ENCODE assay signal across 15 mouse cellular contexts in genomic region chr3:122376841-122377464, GRCm38 (mm10).
DNase-seq lines count a peak whose midpoint lies in the region; ATAC-seq and TF ChIP-seq lines count a peak whose summit lies in the region.
"Had no signal": no experiment of that assay in that cellular context is flagged by ENCODE, and none has a peak within 500 bp of the region (broad histone marks: within the 10 kb centered on the region; RNA-seq: fewer than 3 reads in every experiment).

No protein-coding gene starts in this region.

- H3K4me3 ChIP-seq in midbrain, embryonic 11.5 days (ENCODE audit: low read depth, low read length) = no peak overlapping the region
- H3K4me3 ChIP-seq in midbrain, postnatal 0 days (ENCODE audit: low read depth, low read length) = no peak overlapping the region
- H3K4me3 ChIP-seq in embryonic facial prominence, embryonic 12.5 days = no peak overlapping the region
- H3K4me3 ChIP-seq in midbrain, embryonic 16.5 days (ENCODE audit: low read depth, low read length) = no peak overlapping the region
- H3K4me3 ChIP-seq: gastrocnemius, adult 2 months; hindbrain, embryonic 13.5 days; kidney, embryonic 15.5 days; liver, embryonic 12.5 days had no signal

- no peaks in the 10 kb centered on the region for H3K27me3 ChIP-seq in midbrain, embryonic 11.5 days (ENCODE audit: control insufficient read depth, insufficient read depth, low read length)
- H3K27me3 ChIP-seq in midbrain, postnatal 0 days (ENCODE audit: insufficient read depth, low read length) = no peaks in the 10 kb centered on the region
- no peaks in the 10 kb centered on the region for H3K27me3 ChIP-seq in embryonic facial prominence, embryonic 12.5 days
- H3K27me3 ChIP-seq in midbrain, embryonic 16.5 days (ENCODE audit: control insufficient read depth, insufficient read depth, low read depth, low read length) = no peaks in the 10 kb centered on the region
- H3K27me3 ChIP-seq: hindbrain, embryonic 13.5 days; kidney, embryonic 15.5 days had no signal

- H3K36me3 ChIP-seq in midbrain, embryonic 11.5 days (ENCODE audit: control insufficient read depth, insufficient read depth, low read length) = no peaks in the 10 kb centered on the region
- H3K36me3 ChIP-seq in midbrain, postnatal 0 days (ENCODE audit: insufficient read depth, low read length) = no peaks in the 10 kb centered on the region
- no peaks in the 10 kb centered on the region for H3K36me3 ChIP-seq in embryonic facial prominence, embryonic 12.5 days
- H3K36me3 ChIP-seq in midbrain, embryonic 16.5 days (ENCODE audit: control insufficient read depth, insufficient read depth, low read length) = no peaks in the 10 kb centered on the region
- H3K36me3 ChIP-seq: hindbrain, embryonic 13.5 days; kidney, embryonic 15.5 days; liver, embryonic 12.5 days had no signal

- H3K4me2 ChIP-seq in midbrain, embryonic 11.5 days = no peak overlapping the region
- H3K4me2 ChIP-seq in midbrain, postnatal 0 days (ENCODE audit: low read depth, low read length, poor library complexity, severe bottlenecking) = no peak overlapping the region
- H3K4me2 ChIP-seq in embryonic facial prominence, embryonic 12.5 days (replicated peaks) = no peak overlapping the region
- H3K4me2 ChIP-seq in midbrain, embryonic 16.5 days (ENCODE audit: low read length) = no peak overlapping the region
- H3K4me2 ChIP-seq: hindbrain, embryonic 13.5 days; kidney, embryonic 15.5 days; liver, embryonic 12.5 days had no signal

- H3K9ac ChIP-seq in midbrain, embryonic 11.5 days (ENCODE audit: low read length) = peak overlapping the region; percentile 14; the same call in 1 of the 2 replicates
- no peak overlapping the region for H3K9ac ChIP-seq in midbrain, postnatal 0 days (replicated peaks; ENCODE audit: low read length, poor library complexity, severe bottlenecking)
- no peak overlapping the region; the same call in 1 of the 2 replicates for H3K9ac ChIP-seq in embryonic facial prominence, embryonic 12.5 days
- no peak overlapping the region for H3K9ac ChIP-seq in midbrain, embryonic 16.5 days (ENCODE audit: low read depth, low read length)
- H3K9ac ChIP-seq: hindbrain, embryonic 13.5 days; kidney, embryonic 15.5 days; liver, embryonic 12.5 days had no signal

- 28% methylated on average over 8 of the region's 8 CpGs for WGBS in midbrain, embryonic 11.5 days
- WGBS in midbrain, postnatal 0 days = 36% methylated on average over 8 of the region's 8 CpGs
- WGBS in embryonic facial prominence, embryonic 12.5 days = 35% methylated on average over 8 of the region's 8 CpGs
- WGBS in midbrain, embryonic 16.5 days = 28% methylated on average over 8 of the region's 8 CpGs

- peak; percentile 43 for ATAC-seq in midbrain, embryonic 11.5 days (ENCODE audit: low FRiP score)
- no peak for ATAC-seq in midbrain, postnatal 0 days (ENCODE audit: low FRiP score)
- ATAC-seq in embryonic facial prominence, embryonic 12.5 days (ENCODE audit: insufficient number of reproducible peaks, insufficient read depth, low FRiP score, low TSS enrichment) = no peak
- ATAC-seq in midbrain, embryonic 16.5 days = 0 out of 2 replicates have a peak, but pooled peaks have one; percentile 62
- ATAC-seq: CD4-positive, CD25-positive, alpha-beta regulatory T cell, adult 4 months; liver, embryonic 12.5 days had no signal

- DNase-seq in heart, adult 11 months = peak; percentile 87
- no peak for DNase-seq in heart, adult 8-10 months (ENCODE audit: low spot score)
- peak; percentile 89 for DNase-seq in midbrain, embryonic 11.5 days (ENCODE audit: low spot score, missing footprints)
- no peak for DNase-seq in midbrain, postnatal 0 days (ENCODE audit: low spot score)
- DNase-seq in liver = no peak
- DNase-seq in left cerebral cortex, adult 8-10 months (ENCODE audit: low spot score in 2 of 2) = no peak
- DNase-seq: cerebellum, adult 9-10 months; gastrocnemius, adult 2 months; thymus, adult 2 months had no signal

- TF ChIP-seq CTCF in midbrain, postnatal 0 days (IDR thresholded peaks at IDR 0.05) = no peak

- no peaks in the 10 kb centered on the region for H3K9me3 ChIP-seq in midbrain, embryonic 11.5 days (ENCODE audit: control insufficient read depth, low read length)
- no peaks in the 10 kb centered on the region for H3K9me3 ChIP-seq in midbrain, postnatal 0 days (ENCODE audit: low read length)
- H3K9me3 ChIP-seq in embryonic facial prominence, embryonic 12.5 days = no peaks in the 10 kb centered on the region
- no peaks in the 10 kb centered on the region for H3K9me3 ChIP-seq in midbrain, embryonic 16.5 days (replicated peaks; ENCODE audit: control insufficient read depth, low read length, poor library complexity, severe bottlenecking)
- H3K9me3 ChIP-seq: hindbrain, embryonic 13.5 days; kidney, embryonic 15.5 days; liver, embryonic 12.5 days had no signal

- peak overlapping the region; percentile 50 for H3K27ac ChIP-seq in midbrain, embryonic 11.5 days (ENCODE audit: low read depth, low read length)
- H3K27ac ChIP-seq in midbrain, postnatal 0 days (ENCODE audit: low read depth, low read length) = no peak overlapping the region
- H3K27ac ChIP-seq in embryonic facial prominence, embryonic 12.5 days = peak overlapping the region; percentile 41
- H3K27ac ChIP-seq in midbrain, embryonic 16.5 days (ENCODE audit: low read length) = no peak overlapping the region
- H3K27ac ChIP-seq: gastrocnemius, adult 2 months; hindbrain, embryonic 13.5 days; kidney, embryonic 15.5 days; liver, embryonic 12.5 days had no signal

- H3K4me1 ChIP-seq in midbrain, embryonic 11.5 days (ENCODE audit: control insufficient read depth, insufficient read depth, low read length) = peaks cover 20% of the 10 kb centered on the region
- 0 out of 2 replicates have a peak, but pooled peaks cover 5% of the 10 kb centered on the region for H3K4me1 ChIP-seq in midbrain, postnatal 0 days (ENCODE audit: insufficient read depth, low read length)
- peaks cover 22% of the 10 kb centered on the region for H3K4me1 ChIP-seq in embryonic facial prominence, embryonic 12.5 days
- H3K4me1 ChIP-seq in midbrain, embryonic 16.5 days (ENCODE audit: control insufficient read depth, insufficient read depth, low read length) = peaks cover 7% of the 10 kb centered on the region
- H3K4me1 ChIP-seq: liver, embryonic 12.5 days had no signal

Comparison
In these comparisons a context has a peak if more than half of its experiments do, and no peak if none do; other contexts are left out.
1. DNase-seq: peak in heart, adult 11 months (single experiment) and midbrain, embryonic 11.5 days (single experiment); none in heart, adult 8-10 months (single experiment), midbrain, postnatal 0 days (single experiment), liver (single experiment) and left cerebral cortex, adult 8-10 months (0 of 2).
2. ATAC-seq: peak in midbrain, embryonic 11.5 days (single experiment) and midbrain, embryonic 16.5 days (single experiment); none in midbrain, postnatal 0 days (single experiment) and embryonic facial prominence, embryonic 12.5 days (single experiment).
3. H3K27ac ChIP-seq: peak in midbrain, embryonic 11.5 days (single experiment) and embryonic facial prominence, embryonic 12.5 days (single experiment); none in midbrain, postnatal 0 days (single experiment) and midbrain, embryonic 16.5 days (single experiment).